Mouse (Mus musculus) kidney, postnatal 14 days (tissue): ENCODE results near the gene Pde7b.
A peak's percentile ranks its signal among the peaks of the same experiment; 100 is the strongest.

ENCODE experiments used
- DNase-seq: peaks from one replicate; pipeline ENCODE4 v3.0.0; 2022; ENCODE audit warnings: mixed read lengths

Gene Pde7b

DNA sequence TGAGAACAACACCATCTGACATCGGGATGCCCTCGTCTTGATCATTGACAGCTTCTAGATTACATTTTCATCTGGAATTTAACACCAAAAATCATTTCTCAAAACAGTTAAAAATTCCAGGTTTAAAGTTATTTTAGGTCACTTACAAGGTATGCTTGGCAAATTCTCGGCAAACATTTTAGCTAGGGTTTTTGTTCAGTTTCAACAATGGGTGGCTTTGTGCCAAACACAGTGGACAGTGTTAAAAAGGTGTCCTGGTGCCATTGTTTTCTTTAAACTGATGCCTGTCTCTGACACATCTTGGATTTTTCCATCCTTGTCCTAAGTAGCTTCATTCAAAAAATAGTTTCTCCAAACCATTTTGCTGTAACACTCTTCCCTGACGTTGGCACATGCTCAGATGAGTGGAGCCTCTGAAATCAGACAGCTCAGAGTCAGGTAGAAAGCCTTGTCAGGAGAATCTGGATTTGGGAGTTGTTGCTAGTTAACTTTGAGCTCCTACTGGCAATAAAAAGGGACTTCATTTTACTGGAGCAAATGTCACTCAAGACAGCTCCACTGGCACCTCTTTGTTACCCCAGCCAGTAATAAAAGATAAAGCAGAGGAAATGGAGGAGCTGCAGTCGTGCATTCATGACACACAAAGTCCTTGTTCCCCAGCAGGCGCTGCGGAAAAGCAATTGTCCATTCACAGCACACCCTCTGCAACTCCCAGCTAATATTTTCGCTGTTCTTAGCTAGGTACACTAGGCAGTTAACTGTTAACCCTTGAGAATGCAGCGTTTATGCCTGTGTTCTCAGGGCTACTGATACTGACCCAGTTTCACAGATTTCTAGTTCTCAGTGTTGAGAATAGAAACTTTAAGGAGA lies 2.0 kb downstream of the Pde7b start:
- DNase-seq: peak; percentile 49

GRCm38 (mm10) chr10:20719201-20719600 lies 5.7 kb downstream of the Pde7b start:
- DNase-seq: no peak

- DNase-seq: no peak
Observed at GRCm38 (mm10) chr10:20700633-20701032, 24.2 kb downstream of the Pde7b start.

GRCm38 (mm10) chr10:20699874-20700273 lies 25.0 kb downstream of the Pde7b start:
- DNase-seq: no peak

DNA sequence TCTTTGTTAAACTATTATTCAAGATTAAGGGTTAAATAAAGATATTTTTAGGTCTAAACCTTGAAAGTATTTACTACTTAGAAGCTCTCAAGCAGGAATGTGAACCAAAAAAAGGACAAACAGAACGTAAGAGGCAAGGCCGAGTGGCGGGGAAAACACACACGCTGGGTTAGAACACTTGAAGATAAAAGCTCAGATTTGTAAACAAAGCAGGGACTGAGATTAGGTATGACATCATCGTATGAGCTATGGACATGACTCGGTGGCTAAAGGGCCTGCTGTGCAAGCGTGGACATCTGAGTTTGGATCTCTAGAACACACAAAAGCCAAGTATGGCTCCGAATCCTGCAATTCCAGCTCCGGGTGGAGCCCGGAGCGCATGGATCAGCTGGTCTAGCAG lies 29.2 kb downstream of the Pde7b start:
- no peak for DNase-seq

GRCm38 (mm10) chr10:20690002-20690401 lies 34.9 kb downstream of the Pde7b start:
- no peak for DNase-seq

DNA sequence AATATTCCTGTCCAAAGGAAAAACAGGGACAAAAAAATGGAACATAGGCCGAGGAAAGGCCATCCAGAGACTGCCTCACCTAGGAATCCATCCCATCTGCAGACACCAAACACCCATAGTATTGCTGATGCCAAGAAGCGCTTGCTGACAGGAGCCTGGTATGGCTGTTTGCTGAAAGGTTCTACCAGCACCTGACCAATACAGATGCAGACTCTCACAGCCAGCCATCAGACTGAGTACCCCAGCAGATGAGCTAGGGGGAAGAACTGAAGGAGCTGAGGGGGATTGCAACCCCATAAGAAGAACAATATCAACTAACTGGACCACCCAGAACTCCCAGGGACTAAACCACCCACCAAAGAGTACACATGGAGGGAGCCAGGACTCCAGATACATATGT lies 40.7 kb downstream of the Pde7b start:
- DNase-seq: no peak

DNA sequence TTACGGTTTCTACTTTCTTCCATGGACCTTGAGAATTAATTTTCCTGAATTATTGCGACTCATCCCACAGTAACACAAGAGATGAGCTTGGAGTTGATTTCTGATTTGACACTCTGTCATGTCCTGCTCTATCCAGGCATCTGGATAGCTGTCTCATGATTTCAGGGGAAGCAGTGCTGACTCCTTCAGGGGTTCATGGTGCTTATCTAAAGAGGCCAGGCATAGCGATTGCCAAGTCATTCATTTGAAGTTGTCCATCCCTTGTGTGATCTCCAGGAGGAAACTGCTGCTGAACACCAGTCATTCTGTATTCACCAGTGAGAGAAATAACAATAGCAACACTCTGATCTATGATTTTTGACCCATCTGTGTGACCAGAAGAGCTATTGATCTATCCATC lies 43.9 kb downstream of the Pde7b start:
- no peak for DNase-seq

GRCm38 (mm10) chr10:20675321-20675720 lies 49.6 kb downstream of the Pde7b start:
- DNase-seq: peak; percentile 41

GRCm38 (mm10) chr10:20673798-20674197 lies 51.1 kb downstream of the Pde7b start:
- no peak for DNase-seq

DNA sequence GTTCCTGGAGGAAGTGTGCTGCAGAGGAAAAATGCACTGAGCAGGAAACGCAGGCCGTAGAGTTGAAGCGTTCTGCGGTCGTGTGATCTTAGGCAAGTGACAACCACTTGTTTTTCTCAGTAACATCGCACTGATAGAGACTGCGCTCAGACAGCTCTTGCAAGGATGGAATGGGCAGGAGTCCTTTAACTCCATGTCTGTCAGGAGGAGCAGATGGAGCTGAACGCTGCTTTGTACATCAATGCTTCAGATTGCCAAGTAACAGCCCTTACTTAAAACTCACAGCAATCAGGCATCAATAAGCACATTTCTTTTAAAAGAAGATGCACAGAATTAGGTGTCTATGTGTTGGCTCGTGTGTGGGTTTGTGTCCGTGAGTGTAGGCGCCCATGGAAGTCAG lies 52.3 kb downstream of the Pde7b start:
- DNase-seq: no peak

DNA sequence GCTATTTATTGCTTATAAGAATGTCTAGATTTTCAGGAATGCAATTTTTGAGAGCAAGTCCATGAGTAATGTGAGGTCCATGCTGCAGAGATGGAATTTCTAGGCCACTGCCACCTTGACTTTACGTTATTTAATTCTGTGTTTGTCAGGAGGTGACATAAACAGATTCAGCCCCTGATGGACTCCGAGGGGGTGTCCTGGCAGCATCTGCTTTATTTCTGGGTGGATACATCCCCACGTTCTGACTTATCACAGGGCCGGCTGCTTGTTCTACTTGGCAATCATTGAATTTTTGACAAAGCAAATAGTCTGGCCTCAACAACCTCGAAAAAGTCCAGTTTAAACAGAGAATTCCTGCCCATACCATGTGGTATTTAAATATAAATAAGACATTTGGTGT lies 53.3 kb downstream of the Pde7b start:
- DNase-seq: no peak

DNA sequence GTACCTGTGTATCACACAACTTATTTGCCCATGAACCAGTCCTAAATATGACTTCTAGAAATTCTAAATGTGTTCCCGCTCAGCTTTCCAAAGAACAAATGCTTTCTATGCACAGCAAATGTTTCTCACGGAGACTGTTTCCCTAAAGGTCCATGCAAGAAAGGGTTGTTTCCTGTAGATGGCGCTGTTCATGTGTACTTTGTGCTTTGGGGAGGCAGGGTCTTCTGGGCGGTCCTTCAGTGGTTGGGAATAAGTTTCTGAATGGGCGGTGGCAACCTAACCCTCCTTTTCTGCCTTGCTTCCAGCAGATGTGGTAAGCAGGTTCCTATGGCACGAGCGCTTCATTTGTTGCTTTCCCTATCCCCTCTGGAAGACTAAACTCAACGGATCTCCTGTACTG lies 54.3 kb downstream of the Pde7b start:
- DNase-seq: no peak

DNA sequence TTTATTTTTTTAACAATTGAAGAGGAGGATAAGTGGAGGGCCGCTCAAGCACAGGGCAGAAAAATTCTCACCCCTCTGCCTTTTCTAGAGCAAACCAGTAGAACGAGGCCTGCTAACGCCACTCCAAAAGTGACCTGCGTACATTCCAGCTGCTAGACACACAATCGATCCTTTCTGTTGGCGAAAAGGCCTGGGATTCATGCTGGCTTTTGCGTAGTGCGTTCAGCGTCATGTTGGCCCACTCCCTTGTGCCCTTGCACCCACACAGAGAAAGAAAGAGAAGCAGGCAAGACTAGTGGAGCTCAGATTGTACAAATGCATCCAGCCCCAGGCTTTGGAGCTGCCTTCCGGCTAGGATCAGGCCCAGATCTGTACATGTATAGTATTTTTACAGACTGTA lies 55.4 kb downstream of the Pde7b start:
- DNase-seq: no peak

DNA sequence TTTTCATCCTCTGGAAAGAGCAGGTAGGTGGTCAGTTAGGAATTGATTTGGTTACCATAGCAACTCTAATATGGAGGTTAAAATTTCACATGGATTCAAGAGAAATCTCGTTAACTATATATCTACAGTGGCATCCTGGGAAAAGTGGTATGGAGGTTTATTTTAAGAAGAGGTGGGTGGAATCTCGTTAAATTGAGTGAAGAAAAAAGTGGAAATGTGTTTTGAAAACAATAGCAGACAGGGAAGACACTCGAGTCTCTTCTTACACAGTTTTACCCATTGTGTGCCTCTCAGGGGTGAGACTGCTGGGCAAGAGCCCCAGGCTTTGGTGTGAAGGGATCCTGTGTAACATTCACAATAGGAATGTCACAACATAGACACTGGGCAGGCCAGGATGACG lies 56.3 kb downstream of the Pde7b start:
- no peak for DNase-seq

DNA sequence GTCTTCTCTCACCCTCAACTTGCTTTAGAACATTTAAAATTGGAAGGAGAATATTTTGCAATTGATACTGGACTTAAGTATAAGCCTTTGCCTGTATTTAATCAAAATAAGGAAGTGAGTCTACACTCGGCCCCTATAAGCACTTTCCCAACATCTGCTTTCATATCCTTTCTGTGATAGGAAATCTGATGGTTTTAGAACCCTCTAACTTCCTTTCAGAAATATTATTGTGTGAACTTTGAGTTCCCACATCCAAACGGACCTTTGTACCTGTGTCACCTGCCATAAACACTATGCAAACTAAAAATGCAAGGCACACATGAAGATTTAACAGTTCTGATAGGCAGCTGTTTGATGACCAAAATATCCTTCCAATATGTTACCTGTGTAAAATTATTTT lies 58.2 kb downstream of the Pde7b start:
- DNase-seq: no peak

DNA sequence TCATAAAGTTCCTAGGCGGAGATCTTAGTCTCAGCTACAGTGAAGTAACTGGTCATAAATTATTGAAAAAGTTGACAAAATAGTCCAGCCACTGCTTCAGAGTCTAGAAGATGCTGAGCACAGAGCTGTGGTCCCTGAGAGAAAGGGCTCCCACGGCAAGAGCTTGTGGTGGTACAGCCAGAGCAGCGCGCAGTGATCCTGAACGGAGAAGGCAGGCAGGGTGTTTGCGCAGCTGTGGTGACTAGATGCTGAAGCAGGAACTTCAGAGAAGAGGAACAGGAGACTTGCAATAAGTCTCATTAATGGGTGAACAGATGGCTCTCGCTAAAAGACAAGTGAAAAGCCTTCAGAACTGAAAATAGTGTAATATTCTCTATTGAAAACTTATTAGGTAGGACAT lies 61.9 kb downstream of the Pde7b start:
- DNase-seq: peak; percentile 40

DNA sequence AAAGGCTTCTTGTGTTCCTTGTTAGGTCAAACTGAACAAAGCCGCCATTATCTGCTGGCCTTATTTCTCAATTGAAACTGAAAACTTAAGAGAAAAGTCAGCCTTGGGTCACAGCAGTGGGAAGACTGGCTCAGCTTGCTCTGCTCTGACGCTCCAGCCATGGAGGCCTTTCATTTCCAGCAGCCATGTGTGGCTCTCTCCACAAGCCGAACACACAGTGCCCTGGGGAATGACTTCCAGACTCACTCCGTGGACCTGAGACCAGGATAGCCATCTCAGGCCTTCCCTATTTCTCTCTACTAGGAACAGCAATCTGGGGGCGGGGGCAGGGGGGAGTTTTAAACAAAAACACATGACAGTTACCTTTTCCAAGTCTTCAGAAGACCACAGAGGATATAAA lies 63.2 kb downstream of the Pde7b start:
- no peak for DNase-seq

- no peak for DNase-seq
Observed at GRCm38 (mm10) chr10:20659718-20660117, 65.2 kb downstream of the Pde7b start.

GRCm38 (mm10) chr10:20659268-20659667 lies 65.6 kb downstream of the Pde7b start:
- DNase-seq: no peak

GRCm38 (mm10) chr10:20658716-20659115 lies 66.2 kb downstream of the Pde7b start:
- no peak for DNase-seq

DNA sequence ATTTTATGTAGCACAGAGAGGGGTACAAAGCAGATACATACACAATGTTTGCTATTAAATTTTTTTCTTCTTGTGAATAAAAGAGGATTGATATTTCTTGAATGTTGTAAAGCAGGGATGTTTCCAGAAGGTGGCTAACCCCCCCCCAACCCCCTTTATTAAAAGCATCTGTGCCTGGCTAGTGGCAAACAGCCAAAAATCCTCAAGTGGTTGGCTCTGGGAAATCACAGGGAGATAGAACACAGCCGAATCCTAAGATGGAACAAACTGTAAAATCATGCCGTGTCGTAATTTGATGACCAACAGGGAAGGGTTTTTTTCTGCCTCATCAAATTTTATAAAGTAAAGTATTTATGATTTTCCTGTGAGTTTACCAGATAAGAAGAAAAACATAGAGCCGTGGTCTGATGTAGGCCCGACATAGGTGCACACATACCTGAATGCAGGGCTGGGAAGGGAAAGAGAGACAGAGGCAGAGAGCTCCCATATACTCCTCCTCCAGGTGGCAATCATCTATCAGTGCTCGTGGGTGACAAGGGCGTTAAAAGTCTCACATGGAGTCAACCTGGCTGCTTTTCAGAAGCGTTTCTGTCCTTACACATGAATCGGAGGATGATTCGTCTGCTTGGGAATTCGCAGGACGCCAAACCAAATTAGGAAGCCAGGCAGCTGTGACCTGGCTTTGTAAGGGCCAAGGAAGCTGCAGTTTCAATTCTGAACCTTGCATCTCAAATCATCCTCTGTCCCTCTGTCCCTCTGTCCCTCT lies 67.4 kb downstream of the Pde7b start:
- no peak for DNase-seq

DNA sequence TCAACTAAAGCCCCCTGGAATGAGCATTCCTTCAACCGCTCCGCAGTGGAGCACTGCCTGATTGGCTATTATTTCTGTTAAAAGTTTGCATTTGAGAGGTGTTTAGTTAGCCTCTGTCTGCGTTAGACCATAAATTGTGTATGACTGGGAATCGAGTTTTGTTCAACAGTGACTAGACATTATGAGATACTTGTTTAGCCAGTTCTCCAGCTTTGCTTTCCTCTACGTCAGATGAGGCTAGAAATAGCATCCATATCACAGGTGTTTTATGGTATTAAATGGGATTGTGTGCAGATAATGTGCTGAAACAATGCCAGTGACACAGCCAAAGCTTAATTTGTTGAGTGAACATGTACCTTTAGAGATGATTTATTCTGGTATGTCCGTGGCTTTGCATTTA lies 70.3 kb downstream of the Pde7b start:
- DNase-seq: no peak

GRCm38 (mm10) chr10:20654187-20654586 lies 70.7 kb downstream of the Pde7b start:
- DNase-seq: no peak
